Mouse (Mus musculus) embryo, embryonic 10 days (tissue): Measurements from ENCODE around the gene Mat2b.

ENCODE experiments used
- DNase-seq: peaks from one replicate; pipeline ENCODE4 v3.0.0-alpha.2; 2015; ENCODE audit warnings: low spot score

Gene Mat2b

GRCm38 (mm10) chr11:40649726-40650445 is 45.1 kb downstream of the Mat2b start:
- no peak for DNase-seq

- DNase-seq = no peak
These were observed 47.8 kb downstream of the Mat2b start for GRCm38 (mm10) chr11:40647246-40647645.
